Mouse (Mus musculus) small intestine, adult 2 months (tissue): Measurements from ENCODE around the gene Pax8.

Experiments used
- CTCF ChIP-seq: fragments of 200-500 bp; IDR thresholded peaks from 2 replicates; pipeline ENCODE4 v1.5.1; 2012; ENCODE audit warnings: low read depth, mild to moderate bottlenecking, control low read depth, inconsistent platforms, low read length, moderate library complexity, mixed read lengths; ENCODE audit not compliant: insufficient replicate concordance, insufficient read length; ENCODE audit errors: extremely low read depth
- POLR2A ChIP-seq: fragments of 200-500 bp; IDR thresholded peaks from 2 replicates; pipeline ENCODE4 v1.6.1; 2012; ENCODE audit warnings: low read depth, mild to moderate bottlenecking, control low read depth, inconsistent platforms, low read length, moderate library complexity

DNA sequence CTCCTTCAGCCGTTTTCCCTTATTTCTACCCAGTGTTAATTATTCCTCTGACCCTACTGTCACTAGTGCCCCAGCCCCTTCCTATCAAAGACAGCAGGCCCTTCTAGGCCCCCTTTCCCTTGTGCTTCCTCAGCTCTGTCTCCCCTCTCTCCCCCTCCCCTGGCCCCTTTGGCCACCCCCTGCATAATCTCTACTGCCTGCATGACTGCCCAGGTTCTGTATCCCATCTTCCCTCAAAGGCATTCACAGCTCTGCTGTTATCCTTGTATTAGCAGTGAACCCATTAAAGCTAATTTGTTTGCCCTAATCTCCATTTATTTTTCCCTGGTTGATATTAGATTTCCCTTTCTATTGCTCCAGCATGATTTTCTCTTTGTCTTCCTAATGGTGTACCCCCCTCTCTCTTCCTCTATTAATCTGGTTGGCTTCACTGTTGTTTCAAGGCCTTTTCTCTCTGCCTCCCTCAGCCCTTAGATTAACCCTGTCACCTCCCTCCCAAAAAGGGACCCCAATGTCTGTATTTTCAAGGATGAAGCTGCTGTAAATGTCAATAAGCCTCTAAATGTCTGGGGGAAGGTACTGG lies 20.9 kb downstream of the Pax8 start:
- TF ChIP-seq CTCF = no peak
- TF ChIP-seq POLR2A = no peak
